Mouse (Mus musculus) intestine, postnatal 0 days (tissue): ENCODE results near the gene Aloxe3. TPM values are rescaled to one million over a fixed set of nuclear protein-coding genes. Genes with fewer than 3 reads are reported as not detected.

Experiments used
- ATAC-seq: fragments of 200-750 bp; cut with Nextera tagmentation; 2 replicates; pipeline ENCODE4 v1.8.0; 2017; ENCODE audit warnings: mild to moderate bottlenecking, moderate TSS enrichment, moderate library complexity
- H3K27ac ChIP-seq: fragments of 300-500 bp; sonication (generic); 2 replicates; pipeline ENCODE4 v1.5.1; 2014; ENCODE audit warnings: mild to moderate bottlenecking, low read depth, low read length, moderate library complexity
- H3K27me3 ChIP-seq: fragments of 300-500 bp; sonication (generic); replicated peaks from 2 replicates; pipeline ENCODE4 v1.6.1; 2014; ENCODE audit warnings: low read length, mixed read lengths; ENCODE audit not compliant: control insufficient read depth, insufficient read depth
- H3K36me3 ChIP-seq: fragments of 300-500 bp; sonication (generic); 2 replicates; pipeline ENCODE4 v1.6.1; 2014; ENCODE audit warnings: mild to moderate bottlenecking, moderate library complexity; ENCODE audit not compliant: control insufficient read depth, insufficient read depth
- H3K4me1 ChIP-seq: fragments of 300-500 bp; sonication (generic); replicated peaks from 2 replicates; pipeline ENCODE4 v1.6.1; 2014; ENCODE audit warnings: antibody characterized with exemption, low read length, mixed read lengths; ENCODE audit not compliant: control insufficient read depth, insufficient read depth
- H3K4me2 ChIP-seq: fragments of 300-500 bp; sonication (generic); replicated peaks from 2 replicates; pipeline ENCODE4 v1.6.1; 2014; ENCODE audit warnings: low read depth, mild to moderate bottlenecking, moderate library complexity
- H3K4me3 ChIP-seq: fragments of 300-500 bp; sonication (generic); 2 replicates; pipeline ENCODE4 v1.5.1; 2014; ENCODE audit warnings: low read depth, low read length
- H3K9ac ChIP-seq: fragments of 300-500 bp; sonication (generic); 2 replicates; pipeline ENCODE4 v1.6.1; 2014; ENCODE audit warnings: mild to moderate bottlenecking, low read depth, low read length
- H3K9me3 ChIP-seq: fragments of 300-500 bp; sonication (generic); 2 replicates; pipeline ENCODE4 v1.6.1; 2016; ENCODE audit warnings: mixed run types; ENCODE audit not compliant: control insufficient read depth
- CTCF ChIP-seq: sonication (generic); IDR thresholded peaks from 2 replicates; pipeline ENCODE4 v1.5.1; 2016; ENCODE audit warnings: low read depth, mild to moderate bottlenecking, control low read depth, antibody characterized with exemption, moderate library complexity
- WGBS: fragments of 180-500 bp; shearing (Covaris S2); extraction: QIAGEN DNeasy Blood & Tissue Kit; methylation state at CpG from one replicate; pipeline ENCODE4 v1.1.7; 2014; 5-methylcytosine and 5-hydroxymethylcytosine counted together
- polyA plus RNA-seq: library from polyadenylated mRNA; unstranded; fragments of >200 nt; fragmentation: Nextera tagmentation; extraction: Ambion mirVana; gene quantifications from 2 replicates; pipeline ENCODE4 v1.2.1, GENCODE M21; 2015

Gene Aloxe3
- polyA plus RNA-seq, 1 experiment from 2014 or later, result 0.82 TPM

GRCm38 (mm10) chr11:69096360-69096986 is 29.2 kb upstream of the Aloxe3 start:
- H3K27me3 ChIP-seq, result no peaks in the 10 kb centered on the region
- peak overlapping the region; percentile 81 for H3K4me3 ChIP-seq
- H3K4me1 ChIP-seq, result peaks cover 11% of the 10 kb centered on the region; the same call in 1 of the 2 replicates
- no peak for TF ChIP-seq CTCF
- H3K4me2 ChIP-seq, result peak overlapping the region; percentile 85
- peak overlapping the region; percentile 99 for H3K27ac ChIP-seq
- peak; percentile 39 for ATAC-seq
- H3K9ac ChIP-seq, result peak overlapping the region; percentile 96
- 8% methylated on average over 9 of the region's 9 CpGs for WGBS
- no peaks in the 10 kb centered on the region for H3K9me3 ChIP-seq
- H3K36me3 ChIP-seq, result peaks cover 14% of the 10 kb centered on the region

- no peak for TF ChIP-seq CTCF
- H3K4me1 ChIP-seq, result peaks cover 11% of the 10 kb centered on the region; the same call in 1 of the 2 replicates
- H3K27ac ChIP-seq, result peak overlapping the region; percentile 99
- H3K27me3 ChIP-seq, result no peaks in the 10 kb centered on the region
- peak overlapping the region; percentile 96 for H3K9ac ChIP-seq
- H3K4me3 ChIP-seq, result peak overlapping the region; percentile 81
- peak overlapping the region; percentile 85 for H3K4me2 ChIP-seq
- H3K9me3 ChIP-seq, result no peaks in the 10 kb centered on the region
- H3K36me3 ChIP-seq, result peaks cover 22% of the 10 kb centered on the region
- ATAC-seq, result peak; percentile 69
- under 1% methylated on average over 29 of the region's 29 CpGs for WGBS
These were observed 28.5 kb upstream of the Aloxe3 start for GRCm38 (mm10) chr11:69096987-69097900.

DNA sequence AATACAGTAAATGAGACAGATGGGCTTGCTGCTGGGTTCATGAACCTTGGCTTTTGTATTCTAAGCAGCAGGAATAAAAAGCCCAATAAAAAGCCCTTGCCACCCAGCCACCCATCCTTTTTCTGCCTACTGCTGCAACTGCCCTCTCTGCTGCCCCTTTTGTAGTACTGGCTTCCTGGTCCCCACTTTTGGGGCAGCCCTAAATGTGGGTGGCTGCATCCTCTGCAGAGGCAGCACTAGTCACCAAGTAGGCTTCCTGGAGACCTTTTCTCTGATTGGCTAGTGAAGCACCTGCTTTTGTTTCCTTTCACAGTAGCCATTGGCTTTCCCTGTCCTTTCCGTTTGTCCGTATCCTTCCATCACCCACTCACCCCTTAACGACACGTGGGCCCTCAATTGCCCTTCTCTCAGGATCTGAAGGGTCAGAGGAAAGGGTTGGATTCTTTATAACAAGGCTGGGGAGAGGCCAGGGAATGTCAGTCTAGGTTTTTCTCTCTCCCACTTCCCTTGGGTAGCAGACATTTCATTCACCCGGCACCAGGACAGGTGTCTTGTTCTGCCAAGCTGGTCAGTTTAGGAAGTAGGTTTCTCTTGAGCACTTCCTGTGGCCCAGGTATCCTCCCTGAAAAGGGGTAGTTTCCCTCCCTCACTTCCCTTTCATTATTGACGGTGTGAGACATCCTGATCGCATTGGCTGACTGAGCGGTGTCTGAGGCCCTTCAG is 27.5 kb upstream of the Aloxe3 start:
- Histone ChIP-seq H3K4me3 (peak overlapping the region; percentile 56), H3K9me3 (no peaks in the 10 kb centered on the region), H3K9ac (peak overlapping the region; percentile 96), H3K36me3 (peaks cover 31% of the 10 kb centered on the region), H3K27ac (peak overlapping the region; percentile 99), H3K27me3 (no peaks in the 10 kb centered on the region), H3K4me1 (peaks cover 11% of the 10 kb centered on the region; the same call in 1 of the 2 replicates), H3K4me2 (peak overlapping the region; percentile 85)
- ATAC-seq, result no peak
- WGBS, result 21% methylated on average over 8 of the region's 8 CpGs
- no peak for TF ChIP-seq CTCF

GRCm38 (mm10) chr11:69098762-69099091 is 27.0 kb upstream of the Aloxe3 start:
- Histone ChIP-seq H3K9me3 (no peaks in the 10 kb centered on the region), H3K4me3 (peak overlapping the region; percentile 56), H3K9ac (peak overlapping the region; percentile 84), H3K27ac (peak overlapping the region; percentile 99), H3K36me3 (peaks cover 36% of the 10 kb centered on the region), H3K4me1 (peaks cover 11% of the 10 kb centered on the region; the same call in 1 of the 2 replicates), H3K27me3 (no peaks in the 10 kb centered on the region), H3K4me2 (peak overlapping the region; percentile 85)
- ATAC-seq, result peak; percentile 35
- no peak for TF ChIP-seq CTCF
- 1% methylated on average over 19 of the region's 19 CpGs for WGBS

GRCm38 (mm10) chr11:69099177-69099914 is 26.4 kb upstream of the Aloxe3 start:
- Histone ChIP-seq H3K4me1 (peaks cover 9% of the 10 kb centered on the region; the same call in 1 of the 2 replicates), H3K4me2 (peak overlapping the region; percentile 85), H3K4me3 (peak overlapping the region; percentile 56), H3K27me3 (no peaks in the 10 kb centered on the region), H3K9ac (peak overlapping the region; percentile 84), H3K27ac (peak overlapping the region; percentile 99), H3K9me3 (no peaks in the 10 kb centered on the region), H3K36me3 (peaks cover 43% of the 10 kb centered on the region)
- no peak for TF ChIP-seq CTCF
- ATAC-seq, result no peak
- WGBS, result 1% methylated on average over 22 of the region's 22 CpGs
